Mouse (Mus musculus) embryonic fibroblast, embryonic 13.5 days (primary cell): ENCODE data around the gene Olfr572.

Source experiments
- CTCF ChIP-seq: IDR thresholded peaks from 2 replicates; pipeline ENCODE4 v1.5.1; 2011; ENCODE audit warnings: mild to moderate bottlenecking, control low read depth, low read length, moderate library complexity, borderline replicate concordance; ENCODE audit not compliant: insufficient read depth
- POLR2A ChIP-seq: IDR thresholded peaks from 2 replicates; pipeline ENCODE4 v1.6.1; 2011; ENCODE audit warnings: low read depth, mild to moderate bottlenecking, control low read depth, low read length, moderate library complexity

GRCm38 (mm10) chr7:102915261-102915660 is 8.9 kb upstream of the Olfr572 start:
- no peak for TF ChIP-seq CTCF
- no peak for TF ChIP-seq POLR2A
